Comparison of ENCODE assay signal across 27 mouse cellular contexts in genomic region chr17:79961391-79961790, GRCm38 (mm10).
A peak's percentile ranks its signal among the peaks of the same experiment; 100 is the strongest.
DNase-seq lines count a peak whose midpoint lies in the region; ATAC-seq and TF ChIP-seq lines count a peak whose summit lies in the region.
"Had no signal": no experiment of that assay in that cellular context is flagged by ENCODE, and none has a peak within 500 bp of the region (broad histone marks: within the 10 kb centered on the region; RNA-seq: fewer than 3 reads in every experiment).

No protein-coding gene starts in this region.

- intact Hi-C loops in heart, adult 2 months (cut with DNase I), result no loop called here

- no peak overlapping the region for H3K9ac ChIP-seq in limb, embryonic 13.5 days
- H3K9ac ChIP-seq in heart, adult 2 months (ENCODE audit: low read depth, low read length), result no peak overlapping the region
- H3K9ac ChIP-seq: heart, embryonic 15.5 days; hindbrain, embryonic 12.5 days; liver, embryonic 15.5 days; neural tube, embryonic 15.5 days had no signal

- 30% methylated on average over 9 of the region's 9 CpGs for whole genome bisulfite sequencing in limb, embryonic 13.5 days
- WGBS in heart, adult 2 months, result 59% methylated on average over 9 of the region's 9 CpGs

- no peaks in the 10 kb centered on the region for H3K9me3 ChIP-seq in limb, embryonic 13.5 days
- H3K9me3 ChIP-seq: forebrain, embryonic 10.5 days; heart, embryonic 10.5 days; heart, embryonic 15.5 days; hindbrain, embryonic 12.5 days; liver, embryonic 15.5 days; neural tube, embryonic 15.5 days had no signal

- no peak overlapping the region for H3K27ac ChIP-seq in limb, embryonic 13.5 days
- no peak overlapping the region for H3K27ac ChIP-seq in heart, adult 2 months
- H3K27ac ChIP-seq: forebrain, embryonic 10.5 days; heart, embryonic 10.5 days; heart, embryonic 15.5 days; hindbrain, embryonic 12.5 days; liver, embryonic 15.5 days; macrophage; neural tube, embryonic 15.5 days had no signal

- ATAC-seq in frontal cortex, adult (ENCODE audit: low TSS enrichment), result peak; percentile 69
- ATAC-seq in limb, embryonic 13.5 days (ENCODE audit: low FRiP score, low read depth), result no peak
- ATAC-seq: forebrain, embryonic 16.5 days; intestine, embryonic 16.5 days had no signal

- TF ChIP-seq POLR2A in heart, adult 2 months (IDR thresholded peaks at IDR 0.05; ENCODE audit: insufficient read depth, low read depth, low read length), result no peak

- no peak for TF ChIP-seq CTCF in heart, adult 2 months (IDR thresholded peaks at IDR 0.05)

- peak overlapping the region; percentile 32 for H3K4me2 ChIP-seq in limb, embryonic 13.5 days (replicated peaks)
- H3K4me2 ChIP-seq: heart, embryonic 15.5 days; hindbrain, embryonic 12.5 days; liver, embryonic 15.5 days; neural tube, embryonic 15.5 days had no signal

- no peaks in the 10 kb centered on the region for H3K79me2 ChIP-seq in heart, adult 2 months (replicated peaks; ENCODE audit: control insufficient read depth, insufficient read depth, low read length)

- H3K4me3 ChIP-seq in limb, embryonic 13.5 days, result no peak overlapping the region
- H3K4me3 ChIP-seq in heart, adult 2 months, result no peak overlapping the region
- H3K4me3 ChIP-seq: forebrain, embryonic 10.5 days; heart, embryonic 10.5 days; heart, embryonic 15.5 days; hindbrain, embryonic 12.5 days; liver, embryonic 15.5 days; neural tube, embryonic 15.5 days had no signal

- no peak for DNase-seq in frontal cortex, postnatal 25 days (ENCODE audit: low spot score in 2 of 2)
- peak; percentile 24 for DNase-seq in right cerebral cortex, adult 18-20 months
- DNase-seq in right cerebral cortex, postnatal 4 days, result no peak
- peak; percentile 34 for DNase-seq in telencephalon, adult 2 months (ENCODE audit: low read depth, low spot score)
- DNase-seq in heart, adult 2 months, result no peak
- DNase-seq in ovary, postnatal 10 days (ENCODE audit: low spot score), result no peak
- DNase-seq: adrenal gland, postnatal 25 days; cerebellum, adult 18-20 months; cerebellum, postnatal 14 days; gastrocnemius, postnatal 14 days; heart, postnatal 36 days; kidney, adult 8-10 months; kidney, postnatal 10 days; layer of hippocampus, adult 9-11 months; midbrain, embryonic 14.5 days; thymus, postnatal 14 days had no signal

- H3K4me1 ChIP-seq in limb, embryonic 13.5 days, result peaks cover 41% of the 10 kb centered on the region
- H3K4me1 ChIP-seq in heart, adult 2 months (ENCODE audit: control insufficient read depth, insufficient read depth, low read length), result no peaks in the 10 kb centered on the region

- no peaks in the 10 kb centered on the region for H3K27me3 ChIP-seq in limb, embryonic 13.5 days
- H3K27me3 ChIP-seq in heart, adult 2 months (ENCODE audit: control insufficient read depth, insufficient read depth, low read length), result no peaks in the 10 kb centered on the region
- H3K27me3 ChIP-seq: heart, embryonic 15.5 days; hindbrain, embryonic 12.5 days; neural tube, embryonic 15.5 days had no signal

- no peak for TF ChIP-seq EP300 in heart, adult 2 months (IDR thresholded peaks at IDR 0.05; ENCODE audit: insufficient read depth, low read depth, low read length)

- no peaks in the 10 kb centered on the region for H3K36me3 ChIP-seq in limb, embryonic 13.5 days
- no peaks in the 10 kb centered on the region for H3K36me3 ChIP-seq in heart, adult 2 months (ENCODE audit: control insufficient read depth, insufficient read depth, low read length)
- H3K36me3 ChIP-seq: forebrain, embryonic 10.5 days; heart, embryonic 10.5 days; heart, embryonic 15.5 days; hindbrain, embryonic 12.5 days; liver, embryonic 15.5 days; neural tube, embryonic 15.5 days had no signal

Comparison
In these comparisons a context has a peak if more than half of its experiments do, and no peak if none do; other contexts are left out.
1. DNase-seq: peak in right cerebral cortex, adult 18-20 months (single experiment) and telencephalon, adult 2 months (single experiment); none in frontal cortex, postnatal 25 days (0 of 2), right cerebral cortex, postnatal 4 days (single experiment), heart, adult 2 months (0 of 2) and ovary, postnatal 10 days (single experiment).